Mouse (Mus musculus) CD8-positive naive resting alpha-beta T cell, adult 57 days (primary cell): Measurements from ENCODE around the gene Olfr201. TPM values are rescaled to one million over a fixed set of nuclear protein-coding genes. Genes with fewer than 3 reads are reported as not detected.

Source experiments
- total RNA-seq: library from RNA; stranded (reverse); gene quantifications from one replicate; pipeline ENCODE4 v1.2.4, GENCODE M21; 2023

The Olfr201 gene
- total RNA-seq, result not detected

DNA sequence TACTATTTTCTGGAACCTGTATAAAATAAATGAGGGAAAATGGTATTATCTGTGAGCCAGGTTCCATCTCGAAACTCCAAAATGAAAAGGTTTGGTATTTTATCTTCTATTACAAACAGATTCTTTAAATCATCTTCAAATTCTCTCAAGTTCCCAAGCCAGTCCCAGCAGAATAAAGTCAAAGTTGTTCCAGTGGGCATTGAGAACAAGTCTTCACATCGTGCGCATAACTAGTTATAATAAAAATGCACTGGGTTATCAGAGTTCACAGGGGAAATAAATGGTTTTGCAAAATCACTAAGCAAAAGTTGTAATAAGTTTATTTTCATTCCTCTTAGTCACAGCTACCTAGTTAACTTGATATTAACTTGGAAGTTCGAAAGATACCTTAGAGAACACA, at the start of gene Olfr201:
Olfr201 (minus strand) TSS at position 101 of the 400 bp plus-strand sequence.

DNA sequence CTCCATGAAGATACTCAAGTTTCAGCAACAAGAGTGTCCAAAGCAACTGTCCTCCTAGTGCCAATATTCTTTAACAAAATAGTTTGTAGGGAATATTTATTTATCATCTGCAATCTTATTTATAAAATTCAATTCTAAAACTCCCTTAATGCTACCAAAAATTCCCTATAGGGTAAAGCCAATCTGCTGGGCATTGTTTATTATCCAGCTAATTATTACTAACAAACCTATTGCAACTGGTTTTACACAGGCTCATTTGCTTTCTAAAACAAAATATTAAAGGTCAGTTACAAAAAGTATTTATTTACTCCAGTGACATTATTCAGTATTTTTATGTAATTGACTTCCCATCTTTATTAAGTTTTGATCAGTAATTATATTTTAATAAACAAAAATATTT, 45.7 kb upstream of the Olfr201 start, which contains the start of gene Olfr204:
Olfr204 (minus strand) TSS at position 101 of the 400 bp plus-strand sequence.

DNA sequence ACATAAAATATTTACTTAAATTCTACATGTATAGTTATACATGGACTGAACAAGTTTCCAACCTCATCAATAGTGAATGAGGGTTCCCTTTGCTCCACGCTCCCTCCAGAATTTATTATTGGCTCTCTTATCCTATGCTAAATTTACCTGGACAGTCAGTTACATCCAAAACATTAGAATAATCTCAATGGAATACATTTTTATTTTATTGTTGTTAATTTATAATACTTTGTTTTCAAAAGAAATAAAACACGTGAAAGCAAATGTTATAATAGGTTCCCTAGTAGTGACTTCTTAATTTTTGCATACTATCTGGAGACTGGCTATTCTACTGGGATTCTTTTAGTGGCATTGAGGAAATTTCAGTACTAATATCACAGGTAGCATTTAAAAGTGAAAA, 26.1 kb upstream of the Olfr201 start, which contains the start of gene Olfr203:
Olfr203 (plus strand) TSS at position 301 of the 400 bp plus-strand sequence.

DNA sequence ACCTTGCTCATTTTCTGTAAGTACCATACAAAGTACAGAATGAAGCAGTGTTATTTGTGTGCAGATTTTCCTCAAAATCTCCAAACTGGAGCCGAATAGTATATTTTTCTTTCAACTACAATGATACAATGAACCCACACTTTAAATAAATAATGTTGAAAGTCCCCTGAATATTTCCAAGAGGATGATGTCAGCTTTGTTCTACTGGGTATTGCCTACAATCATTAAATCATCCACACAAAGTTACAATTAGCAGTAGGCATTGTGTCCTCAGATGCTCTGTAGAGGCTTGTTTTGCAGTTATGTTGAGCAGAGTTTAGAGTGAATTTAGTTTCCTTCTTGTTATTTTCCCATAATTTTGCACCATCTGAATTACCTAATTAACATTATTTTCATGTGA, 14.3 kb upstream of the Olfr201 start, which contains the start of gene Olfr202:
Olfr202 (minus strand) TSS at position 101 of the 400 bp plus-strand sequence.

DNA sequence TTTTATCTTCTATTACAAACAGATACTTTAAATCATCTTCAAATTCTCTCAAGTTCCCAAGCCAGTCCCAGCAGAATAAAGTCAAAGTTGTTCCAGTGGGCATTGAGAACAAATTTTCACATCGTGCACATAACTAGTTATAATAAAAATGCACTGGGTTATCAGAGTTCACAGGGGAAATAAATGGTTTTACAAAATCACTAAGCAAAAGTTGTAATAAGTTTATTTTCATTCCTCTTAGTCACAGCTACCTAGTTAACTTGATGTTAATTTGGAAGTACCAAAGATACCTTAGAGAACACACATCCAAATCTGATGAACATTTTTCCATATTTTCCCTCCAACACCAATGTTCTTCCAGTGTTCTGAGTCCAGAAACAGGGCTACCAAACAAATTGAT, 52.8 kb downstream of the Olfr201 start, which contains the start of gene Olfr199:
Olfr199 (minus strand) TSS at position 101 of the 400 bp plus-strand sequence.

Other genes starting within 250 kb of the Olfr201 start
- gene Olfr186, start 242.3 kb downstream of the Olfr201 start, total RNA-seq, result not detected
- gene Olfr187, start 232.9 kb downstream of the Olfr201 start, total RNA-seq, result not detected
- not detected for gene Olfr190, start 194.6 kb downstream of the Olfr201 start, total RNA-seq
- not detected for gene Olfr191, start 182.8 kb downstream of the Olfr201 start, total RNA-seq
- gene Olfr193, start 160.8 kb downstream of the Olfr201 start, total RNA-seq, result not detected
- gene Olfr194, start 151.6 kb downstream of the Olfr201 start, total RNA-seq, result not detected
- gene Olfr195, start 125.6 kb downstream of the Olfr201 start, total RNA-seq, result not detected
- not detected for gene Olfr196, start 102.2 kb downstream of the Olfr201 start, total RNA-seq
- gene Olfr198, start 69.1 kb downstream of the Olfr201 start, total RNA-seq, result not detected
- not detected for gene Olfr199, start 52.9 kb downstream of the Olfr201 start, total RNA-seq
- gene Olfr202, start 14.2 kb upstream of the Olfr201 start, total RNA-seq, result not detected
- gene Olfr203, start 26.2 kb upstream of the Olfr201 start, total RNA-seq, result not detected
- gene Olfr204, start 45.6 kb upstream of the Olfr201 start, total RNA-seq, result not detected
- not detected for gene Olfr205, start 58.5 kb upstream of the Olfr201 start, total RNA-seq
- gene Olfr206, start 76.6 kb upstream of the Olfr201 start, total RNA-seq, result not detected
- gene Olfr209, start 91.4 kb upstream of the Olfr201 start, total RNA-seq, result not detected
- not detected for gene Gabrr3, start 134.7 kb upstream of the Olfr201 start, total RNA-seq
- 45.6 TPM for gene Riox2, start 199.1 kb upstream of the Olfr201 start, total RNA-seq